Mouse (Mus musculus) hindbrain, embryonic 15.5 days (tissue): ENCODE data around the gene Rfwd3. TPM values are rescaled to one million over a fixed set of nuclear protein-coding genes. Genes with fewer than 3 reads are reported as not detected.
"Not testable (repeated sequence)": the region's sequence is repeated elsewhere in the genome, so short reads cannot be mapped to it uniquely, and the experiment has no call there.

Experiments
- ATAC-seq: fragments of 200-750 bp; cut with Nextera tagmentation; 2 replicates; pipeline ENCODE4 v1.8.0; 2017; ENCODE audit warnings: low read depth, moderate number of reproducible peaks, moderate TSS enrichment; ENCODE audit not compliant: low FRiP score
- H3K27ac ChIP-seq: fragments of 300-500 bp; sonication (generic); replicated peaks from 2 replicates; pipeline ENCODE4 v1.5.1; 2015; ENCODE audit warnings: mild to moderate bottlenecking, inconsistent platforms
- H3K27me3 ChIP-seq: fragments of 300-500 bp; sonication (generic); 2 replicates; pipeline ENCODE4 v1.6.1; 2015; ENCODE audit warnings: control low read depth, inconsistent platforms
- H3K36me3 ChIP-seq: fragments of 300-500 bp; sonication (generic); 2 replicates; pipeline ENCODE4 v1.6.1; 2015; ENCODE audit warnings: control low read depth, inconsistent platforms
- H3K4me1 ChIP-seq: fragments of 300-500 bp; sonication (generic); replicated peaks from 2 replicates; pipeline ENCODE4 v1.6.1; 2015; ENCODE audit warnings: control low read depth, inconsistent platforms
- H3K4me2 ChIP-seq: fragments of 300-500 bp; sonication (generic); 2 replicates; pipeline ENCODE4 v1.6.1; 2015; ENCODE audit warnings: moderate library complexity, mild to moderate bottlenecking, inconsistent platforms
- H3K4me3 ChIP-seq: fragments of 300-500 bp; sonication (generic); 2 replicates; pipeline ENCODE4 v1.5.1; 2015; ENCODE audit warnings: mild to moderate bottlenecking, inconsistent platforms
- H3K9ac ChIP-seq: fragments of 300-500 bp; sonication (generic); 2 replicates; pipeline ENCODE4 v1.6.1; 2015; ENCODE audit warnings: inconsistent platforms
- H3K9me3 ChIP-seq: fragments of 300-500 bp; sonication (generic); 2 replicates; pipeline ENCODE4 v1.6.1; 2016; ENCODE audit warnings: control low read depth, inconsistent platforms
- WGBS: fragments of 180-500 bp; shearing (Covaris S2); methylation state at CpG from one replicate; pipeline ENCODE4 v1.1.7; 2015; 5-methylcytosine and 5-hydroxymethylcytosine counted together
- polyA plus RNA-seq: library from polyadenylated mRNA; unstranded; fragments of >200 nt; fragmentation: Nextera tagmentation; extraction: Ambion mirVana; gene quantifications from 2 replicates; pipeline ENCODE4 v1.2.1, GENCODE M21; 2015

Rfwd3 gene
- polyA plus RNA-seq: 23.7 and 25.1 TPM in 2 replicates

DNA sequence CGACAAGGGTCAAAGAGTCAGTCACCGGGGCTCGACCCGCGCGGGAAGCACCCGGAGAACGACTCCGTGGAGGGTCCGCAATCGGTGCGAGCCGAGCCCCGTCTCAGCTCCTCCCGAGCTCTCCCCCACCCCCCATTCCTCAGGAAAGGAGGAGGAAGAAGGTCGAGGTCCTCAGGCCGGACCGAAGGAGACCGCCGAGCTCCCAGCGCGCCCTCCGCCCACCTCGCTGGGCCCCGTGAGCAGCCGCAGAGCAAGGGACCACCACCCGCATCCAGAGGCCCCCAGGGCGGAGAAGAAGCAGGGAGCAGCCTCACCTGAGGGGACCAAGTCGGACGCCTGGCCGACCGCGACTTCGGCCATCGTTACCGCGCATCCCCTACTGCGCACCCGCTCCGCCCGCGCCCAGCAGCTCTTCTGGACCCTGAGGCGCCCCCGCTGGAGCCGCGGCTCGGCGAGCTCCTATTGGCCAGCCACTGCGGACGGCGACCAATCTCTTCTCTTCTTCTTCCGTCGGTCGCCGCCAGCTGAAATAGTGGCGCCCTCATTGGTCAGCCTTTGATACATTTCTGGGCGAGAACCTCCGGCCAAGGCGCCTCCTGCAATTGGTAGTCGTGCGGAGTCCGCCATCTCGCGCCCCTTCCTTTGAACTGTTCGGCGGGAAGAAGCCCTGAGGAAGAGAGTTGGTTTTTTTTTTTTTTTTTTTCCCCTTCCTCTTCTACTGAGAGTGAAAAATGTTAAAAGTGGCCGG lies at the start of gene Rfwd3:
TSS of gene Rfwd3 (minus strand) at position 402 of the 748 bp plus-strand sequence.
- Histone ChIP-seq H3K4me3 (peak within 1 kb of the TSS; percentile 77), H3K9ac (peak within 1 kb of the TSS; percentile 61), H3K9me3 (no peaks in the 10 kb centered on the region), H3K27me3 (no peaks in the 10 kb centered on the region), H3K4me1 (peaks cover 17% of the 10 kb centered on the region), H3K36me3 (peaks cover 7% of the 10 kb centered on the region), H3K27ac (peak within 1 kb of the TSS; percentile 76), H3K4me2 (peak within 1 kb of the TSS; percentile 72)
- ATAC-seq: peak; percentile 100
- WGBS: under 1% methylated on average over 62 of the region's 67 CpGs

DNA sequence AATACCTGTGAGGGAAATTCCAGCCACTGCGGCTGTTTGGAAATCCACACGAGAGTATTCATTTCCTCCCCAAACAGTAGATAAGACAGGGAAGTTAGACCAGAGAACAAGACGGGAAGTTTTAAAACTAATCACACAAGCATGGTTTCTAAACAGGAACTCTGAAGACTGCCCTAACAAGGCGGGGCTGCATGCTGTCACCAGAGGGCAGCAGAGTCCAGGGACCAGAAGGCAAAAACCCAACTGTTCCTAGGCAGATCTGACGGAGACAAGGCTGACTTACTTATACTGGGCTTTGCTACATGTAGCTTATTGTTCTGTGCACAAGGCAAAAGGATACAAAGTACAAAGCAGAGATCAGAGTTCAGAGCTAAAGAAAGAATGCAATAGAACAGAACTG lies 43.2 kb upstream of the Rfwd3 start:
- Histone ChIP-seq H3K4me3 (no peak overlapping the region), H3K4me1 (no peaks in the 10 kb centered on the region), H3K9me3 (no peaks in the 10 kb centered on the region), H3K9ac (no peak overlapping the region), H3K36me3 (no peaks in the 10 kb centered on the region), H3K4me2 (no peak overlapping the region), H3K27me3 (peaks cover 13% of the 10 kb centered on the region), H3K27ac (no peak overlapping the region)
- 0 out of 2 replicates have a peak, but pooled peaks have one; percentile 38 for ATAC-seq
- 15% methylated on average over 5 of the region's 5 CpGs for WGBS

DNA sequence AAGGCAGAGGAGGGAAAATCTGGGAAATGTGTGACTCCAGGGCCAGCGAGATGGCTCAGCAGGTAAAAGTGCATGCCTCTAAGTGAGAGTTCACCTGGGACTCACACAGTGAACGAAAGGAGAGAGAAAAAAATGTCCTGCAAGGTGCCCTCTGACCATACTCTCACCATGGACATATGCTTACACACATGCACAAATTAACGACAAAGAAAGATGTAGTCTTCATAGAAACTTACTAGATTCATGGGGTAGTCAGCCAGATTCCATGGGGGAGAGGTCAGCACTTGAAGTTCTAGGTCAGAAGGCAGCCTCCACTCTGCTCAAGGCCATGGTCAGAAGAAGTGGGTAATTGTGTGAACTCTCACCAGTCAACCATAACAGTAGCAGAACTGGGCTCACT lies 40.2 kb upstream of the Rfwd3 start:
- peaks cover 13% of the 10 kb centered on the region for H3K27me3 ChIP-seq
- H3K27ac ChIP-seq: no peak overlapping the region
- H3K9me3 ChIP-seq: no peaks in the 10 kb centered on the region
- H3K9ac ChIP-seq: no peak overlapping the region
- H3K4me1 ChIP-seq: peaks cover 7% of the 10 kb centered on the region
- WGBS: 91% methylated on average over 3 of the region's 3 CpGs
- no peak overlapping the region for H3K4me2 ChIP-seq
- H3K4me3 ChIP-seq: no peak overlapping the region
- H3K36me3 ChIP-seq: no peaks in the 10 kb centered on the region
- no peak for ATAC-seq

DNA sequence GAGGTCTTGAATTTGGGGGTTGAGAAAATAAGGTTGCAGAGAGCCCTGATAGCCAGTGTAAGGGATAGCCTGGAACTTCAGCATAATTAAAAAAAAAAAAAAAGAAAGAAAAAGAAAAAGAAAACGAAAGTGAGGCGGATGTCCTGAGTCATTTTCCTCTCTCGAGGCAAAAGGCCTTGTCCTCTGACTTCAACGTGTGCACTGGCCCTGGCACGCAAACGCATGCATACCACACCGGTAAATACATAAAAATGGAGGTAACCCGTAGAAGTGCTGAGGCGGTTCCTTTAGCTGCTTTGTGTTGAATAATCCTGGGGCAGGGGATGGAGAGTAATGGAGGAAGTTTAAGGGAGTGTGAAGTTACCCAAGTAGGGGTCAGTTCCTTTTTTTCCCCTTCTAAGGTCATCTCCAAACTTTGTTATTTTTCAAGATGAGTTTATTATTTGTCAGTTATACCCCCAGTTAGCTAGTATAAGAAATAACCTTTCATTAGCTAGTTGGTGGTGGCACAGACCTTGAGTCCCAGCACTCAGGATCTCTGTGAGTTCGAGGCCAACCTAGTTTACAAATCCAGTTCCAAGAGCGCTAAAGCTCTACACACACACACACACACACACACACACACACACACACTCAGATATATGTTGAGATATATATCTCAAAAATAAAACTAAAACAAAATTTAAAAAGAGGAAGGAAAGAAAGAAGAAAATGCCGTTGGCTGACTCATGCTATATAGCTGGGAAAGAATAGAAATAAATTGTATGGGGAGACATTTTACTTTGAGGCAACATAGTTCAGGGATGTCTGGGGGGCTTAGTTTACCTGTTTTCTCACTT lies 38.6 kb upstream of the Rfwd3 start:
- Histone ChIP-seq H3K27me3 (peaks cover 13% of the 10 kb centered on the region), H3K4me1 (peaks cover 7% of the 10 kb centered on the region), H3K9me3 (no peaks in the 10 kb centered on the region), H3K4me3 (peak overlapping the region; percentile 42), H3K4me2 (peak overlapping the region; percentile 78), H3K9ac (no peak overlapping the region), H3K27ac (no peak overlapping the region), H3K36me3 (no peaks in the 10 kb centered on the region)
- WGBS: 49% methylated on average over 12 of the region's 12 CpGs
- no peak for ATAC-seq

DNA sequence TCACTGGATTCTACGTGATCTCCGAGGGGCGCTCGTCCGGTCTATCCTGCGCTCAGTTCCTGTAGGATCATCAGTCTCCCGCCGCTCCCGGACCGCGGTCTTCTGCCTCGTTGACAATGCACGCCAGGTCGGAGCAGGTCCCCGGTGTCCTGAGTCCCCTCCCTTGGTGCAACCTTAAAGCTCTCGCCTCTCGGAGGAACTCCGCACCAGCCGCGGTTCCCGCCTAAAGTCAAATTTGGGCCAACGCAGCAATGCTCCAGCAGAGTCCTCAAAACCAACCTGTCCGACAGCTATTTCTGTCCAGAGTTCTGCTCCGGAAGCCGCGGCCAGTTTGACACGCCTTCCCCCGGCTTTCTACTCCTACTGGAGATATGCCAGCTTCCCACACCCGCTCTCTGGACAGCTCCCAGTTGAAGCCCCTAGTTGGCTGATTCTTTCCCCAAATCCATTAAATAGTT lies 37.9 kb upstream of the Rfwd3 start, which contains the start of gene Mlkl:
TSS of gene Mlkl (minus strand) at position 288 of the 458 bp plus-strand sequence.
- under 1% methylated on average over 29 of the region's 29 CpGs for WGBS
- peak within 1 kb of the TSS; percentile 78 for H3K4me2 ChIP-seq
- H3K36me3 ChIP-seq: no peaks in the 10 kb centered on the region
- ATAC-seq: no peak
- no peaks in the 10 kb centered on the region for H3K9me3 ChIP-seq
- peak within 1 kb of the TSS; percentile 42 for H3K4me3 ChIP-seq
- H3K27me3 ChIP-seq: peaks cover 13% of the 10 kb centered on the region
- H3K27ac ChIP-seq: no peak within 1 kb of the TSS
- H3K4me1 ChIP-seq: peaks cover 7% of the 10 kb centered on the region
- H3K9ac ChIP-seq: 0 out of 2 replicates have a peak within 1 kb of the TSS, but pooled peaks have one; percentile 28

DNA sequence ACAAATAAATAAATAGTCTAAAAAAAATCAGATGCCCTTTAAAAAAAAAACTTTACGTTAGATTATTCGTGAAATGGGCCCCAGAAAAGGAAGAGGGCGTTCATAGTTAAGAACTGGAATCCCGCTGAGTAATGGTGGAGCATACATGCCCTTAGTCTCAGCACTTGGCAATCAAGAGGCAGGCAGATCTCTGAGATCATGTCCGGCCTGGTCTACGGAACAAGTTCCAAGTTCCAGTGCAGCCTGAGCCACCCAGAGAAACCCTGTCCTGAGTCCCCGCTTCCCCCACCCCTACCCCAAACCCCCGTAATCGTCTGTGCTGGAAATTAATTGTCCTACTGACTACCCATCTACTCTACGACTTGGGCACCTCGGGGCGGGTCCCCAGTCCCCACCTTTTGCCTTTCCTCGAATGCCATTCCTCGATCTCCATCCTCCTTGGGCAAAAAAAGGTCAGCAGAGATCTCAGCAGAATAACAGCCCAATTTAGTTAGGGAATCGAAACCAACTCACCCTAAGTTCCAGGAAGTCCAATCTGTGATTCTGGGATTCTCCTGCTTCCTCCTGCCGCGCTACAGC lies 37.4 kb upstream of the Rfwd3 start:
- Histone ChIP-seq H3K27ac (no peak overlapping the region), H3K36me3 (no peaks in the 10 kb centered on the region), H3K9ac (0 out of 2 replicates have a peak overlapping the region, but pooled peaks have one; percentile 28), H3K9me3 (no peaks in the 10 kb centered on the region), H3K4me2 (peak overlapping the region; percentile 78), H3K4me1 (peaks cover 7% of the 10 kb centered on the region), H3K27me3 (peaks cover 13% of the 10 kb centered on the region), H3K4me3 (peak overlapping the region; percentile 42)
- no peak for ATAC-seq
- 36% methylated on average over 17 of the region's 17 CpGs for WGBS

DNA sequence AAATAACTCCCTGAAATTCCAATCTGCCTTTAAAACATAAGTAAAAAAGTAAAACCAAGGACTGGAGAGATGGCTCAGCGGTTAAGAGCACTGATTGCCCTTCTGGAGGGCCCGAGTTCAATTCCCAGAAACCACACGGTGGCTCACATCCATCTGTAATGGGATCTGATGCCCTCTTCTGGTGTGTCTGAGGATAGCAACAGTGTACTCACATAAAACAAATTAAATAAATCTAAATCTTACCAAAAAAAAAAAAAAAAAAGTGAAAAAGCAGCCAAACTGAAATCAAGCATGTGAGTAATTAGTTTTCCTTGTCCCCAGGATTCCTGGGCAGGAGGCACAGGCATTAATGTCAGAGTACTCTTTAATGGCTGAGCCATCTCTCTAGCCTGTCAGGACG lies 36.7 kb upstream of the Rfwd3 start:
- Histone ChIP-seq H3K4me2 (no peak overlapping the region), H3K27me3 (peaks cover 13% of the 10 kb centered on the region), H3K4me3 (no peak overlapping the region), H3K36me3 (no peaks in the 10 kb centered on the region), H3K4me1 (peaks cover 7% of the 10 kb centered on the region), H3K9me3 (no peaks in the 10 kb centered on the region), H3K9ac (no peak overlapping the region), H3K27ac (no peak overlapping the region)
- 79% methylated on average over 4 of the region's 4 CpGs for WGBS
- no peak for ATAC-seq

DNA sequence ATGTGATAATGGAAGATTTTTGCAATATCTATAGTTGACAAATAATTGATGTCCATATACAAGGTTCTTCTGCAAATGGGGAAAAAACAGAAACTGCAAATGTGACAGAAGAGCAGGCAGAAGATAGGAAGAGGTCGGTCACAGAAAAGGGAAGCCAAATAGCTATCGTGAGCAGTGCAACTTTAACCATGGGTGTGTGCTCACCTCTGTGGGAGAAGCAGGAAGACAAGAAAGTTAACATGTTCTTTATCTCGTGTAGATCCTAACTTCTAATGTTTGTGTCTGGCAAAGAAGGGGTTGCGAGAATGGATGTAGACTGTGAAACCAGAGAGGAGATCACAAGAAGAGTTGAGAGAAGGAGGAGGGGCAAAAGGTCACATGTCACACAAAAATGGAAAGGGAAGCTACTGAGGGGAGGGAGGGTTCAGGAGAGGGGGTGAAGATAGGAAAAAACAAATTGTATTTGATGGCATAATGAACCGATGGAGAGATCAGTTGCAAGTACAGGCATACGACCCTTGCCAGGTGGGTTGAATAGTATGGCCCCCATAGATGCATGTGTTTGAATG lies 25.3 kb upstream of the Rfwd3 start:
- Histone ChIP-seq H3K9me3 (no peaks in the 10 kb centered on the region), H3K27ac (no peak overlapping the region), H3K9ac (no peak overlapping the region), H3K4me3 (no peak overlapping the region), H3K4me2 (no peak overlapping the region), H3K36me3 (no peaks in the 10 kb centered on the region), H3K27me3 (no peaks in the 10 kb centered on the region), H3K4me1 (no peaks in the 10 kb centered on the region)
- 92% methylated on average over 6 of the region's 6 CpGs for WGBS
- ATAC-seq: no peak

DNA sequence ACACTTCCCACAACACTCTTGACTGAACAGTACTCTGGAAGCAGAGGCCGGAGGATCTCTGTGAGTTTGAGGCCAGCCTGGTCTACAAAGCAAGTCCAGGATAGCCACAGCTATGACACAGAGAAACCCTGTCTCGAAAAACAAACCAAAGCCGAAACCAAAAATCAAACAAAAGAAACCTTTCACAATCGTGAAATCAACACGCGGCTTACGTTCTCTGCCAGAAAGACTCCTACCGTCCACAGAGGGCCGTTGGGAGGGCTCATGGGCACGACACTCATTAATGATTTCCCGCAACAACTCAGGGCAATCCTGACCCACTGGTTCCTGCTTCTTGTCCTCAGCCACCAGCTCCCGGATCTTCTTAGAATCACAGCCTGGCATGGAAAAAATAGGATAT lies 14.7 kb upstream of the Rfwd3 start:
- Histone ChIP-seq H3K4me3 (no peak overlapping the region), H3K36me3 (no peaks in the 10 kb centered on the region), H3K4me2 (no peak overlapping the region), H3K27ac (no peak overlapping the region), H3K9me3 (no peaks in the 10 kb centered on the region), H3K27me3 (no peaks in the 10 kb centered on the region), H3K9ac (no peak overlapping the region), H3K4me1 (no peaks in the 10 kb centered on the region)
- ATAC-seq: no peak
- WGBS: 88% methylated on average over 12 of the region's 12 CpGs

DNA sequence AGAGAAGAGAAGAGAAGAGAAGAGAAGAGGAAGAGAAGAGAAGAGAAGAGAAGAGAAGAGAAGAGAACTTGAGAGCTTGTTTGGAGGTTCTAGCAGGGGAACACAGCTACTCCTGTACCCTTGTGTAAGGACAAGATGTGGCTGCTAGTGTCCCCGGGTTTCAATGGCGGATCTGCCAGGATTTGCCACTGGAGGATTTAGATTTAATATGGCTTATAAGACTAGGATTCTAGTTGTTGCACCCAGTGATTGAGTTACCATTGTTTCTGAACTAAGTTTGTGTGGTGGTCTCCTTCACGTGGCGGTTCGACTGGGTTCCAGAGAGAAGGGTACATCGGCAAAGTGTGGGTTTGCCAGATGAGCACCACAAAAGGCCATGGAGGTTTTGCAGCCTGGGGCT lies 13.9 kb upstream of the Rfwd3 start:
- 95% methylated on average over 6 of the region's 6 CpGs for WGBS
- H3K9me3 ChIP-seq, ATAC-seq: not testable (repeated sequence)

DNA sequence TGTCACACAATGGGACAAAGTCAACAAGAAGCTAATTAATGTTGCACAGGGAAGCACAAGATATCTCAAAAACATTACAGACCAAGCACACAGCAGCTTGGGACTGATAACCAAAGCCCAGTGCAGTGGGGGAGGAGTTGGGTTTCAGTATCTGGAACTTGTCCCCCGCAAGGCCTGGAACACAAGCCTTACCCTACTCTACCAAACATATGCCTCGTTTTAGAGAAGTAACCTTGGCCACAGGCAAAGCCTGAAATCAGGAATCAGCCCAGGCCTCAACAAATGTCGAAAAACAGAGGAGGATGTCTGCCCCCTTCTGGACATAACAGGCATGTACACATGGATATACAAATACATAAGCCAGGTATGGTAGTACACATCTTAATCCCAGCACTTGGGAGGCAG lies 12.7 kb upstream of the Rfwd3 start:
- H3K9me3 ChIP-seq: no peaks in the 10 kb centered on the region
- 81% methylated on average over 3 of the region's 3 CpGs for WGBS
- H3K27me3 ChIP-seq: no peaks in the 10 kb centered on the region
- H3K4me2 ChIP-seq: no peak overlapping the region
- ATAC-seq: no peak
- H3K4me1 ChIP-seq: no peaks in the 10 kb centered on the region
- H3K9ac ChIP-seq: no peak overlapping the region
- no peak overlapping the region for H3K4me3 ChIP-seq
- no peak overlapping the region for H3K27ac ChIP-seq
- no peaks in the 10 kb centered on the region for H3K36me3 ChIP-seq

More for the DNA sequence above, 13.9 kb upstream of the Rfwd3 start:
- not testable (repeated sequence) for H3K9ac ChIP-seq, H3K27me3 ChIP-seq, H3K4me1 ChIP-seq, H3K36me3 ChIP-seq, H3K4me3 ChIP-seq, H3K27ac ChIP-seq, H3K4me2 ChIP-seq
